Mouse (Mus musculus): Measurements from ENCODE around the gene Sesn3.
"Not testable (repeated sequence)": the region's sequence is repeated elsewhere in the genome, so short reads cannot be mapped to it uniquely, and the experiment has no call there.

GRCm38 (mm10) chr9:14227086-14227485, 47.8 kb upstream of the Sesn3 start:
- TF ChIP-seq TCF12 (IDR thresholded peaks at IDR 0.05; ENCODE audit: low read depth, low read length); POLR2AphosphoS2 (IDR thresholded peaks at IDR 0.05; ENCODE audit: low read depth, low read length); ZC3H11A (IDR thresholded peaks at IDR 0.05; ENCODE audit: low read depth, low read length); TBP (conservative IDR thresholded peaks at IDR 0.05; ENCODE audit: low read depth, low read length); CTCF (conservative IDR thresholded peaks at IDR 0.05 in 1 of 2, IDR thresholded peaks at IDR 0.05 in 1 of 2; ENCODE audit: low read depth in 2 of 2, low read length in 2 of 2); MAZ (IDR thresholded peaks at IDR 0.05; ENCODE audit: low read depth, low read length); USF2 (conservative IDR thresholded peaks at IDR 0.05; ENCODE audit: low read depth, low read length); ZKSCAN1 (IDR thresholded peaks at IDR 0.05; ENCODE audit: borderline replicate concordance, low read depth, low read length); ELF1 (IDR thresholded peaks at IDR 0.05; ENCODE audit: low read depth, low read length); NELFE (IDR thresholded peaks at IDR 0.05; ENCODE audit: low read depth, low read length); CHD2 (IDR thresholded peaks at IDR 0.05; ENCODE audit: low read length); HCFC1 (IDR thresholded peaks at IDR 0.05; ENCODE audit: low read depth, low read length): not testable (repeated sequence)

All from CH12.LX (cell line).